Mouse (Mus musculus): Measurements from ENCODE around the gene Reps1. TPM values are rescaled to one million over a fixed set of nuclear protein-coding genes. Genes with fewer than 3 reads are reported as not detected.

Reps1 gene
- polyA plus RNA-seq (2015; fragmentation: Nextera tagmentation; extraction: Ambion mirVana), result 2.7 and 3.0 TPM in 2 replicates

GRCm38 (mm10) chr10:18055696-18056390 lies at the start of gene Reps1:
Reps1 (plus strand) TSS chr10:18055861.
- Histone ChIP-seq H3K4me2 (ENCODE audit: low read depth, low read length) (peak within 1 kb of the TSS; percentile 88), H3K9me3 (replicated peaks; ENCODE audit: control insufficient read depth, low read length) (no peaks in the 10 kb centered on the region), H3K4me3 (ENCODE audit: low read depth, low read length) (peak within 1 kb of the TSS; percentile 84), H3K27ac (ENCODE audit: low read length) (peak within 1 kb of the TSS; percentile 75), H3K27me3 (ENCODE audit: control insufficient read depth, insufficient read depth, low read depth, low read length) (no peaks in the 10 kb centered on the region), H3K36me3 (ENCODE audit: control insufficient read depth, insufficient read depth) (no peaks in the 10 kb centered on the region), H3K9ac (ENCODE audit: low read depth, low read length) (peak within 1 kb of the TSS; percentile 83), H3K4me1 (ENCODE audit: control insufficient read depth, low read depth, low read length) (peaks cover 6% of the 10 kb centered on the region)
- peak; percentile 78 for ATAC-seq (ENCODE audit: low read depth)
- WGBS (ENCODE audit: insufficient replicate concordance), result under 1% methylated on average over 78 of the region's 90 CpGs

DNA sequence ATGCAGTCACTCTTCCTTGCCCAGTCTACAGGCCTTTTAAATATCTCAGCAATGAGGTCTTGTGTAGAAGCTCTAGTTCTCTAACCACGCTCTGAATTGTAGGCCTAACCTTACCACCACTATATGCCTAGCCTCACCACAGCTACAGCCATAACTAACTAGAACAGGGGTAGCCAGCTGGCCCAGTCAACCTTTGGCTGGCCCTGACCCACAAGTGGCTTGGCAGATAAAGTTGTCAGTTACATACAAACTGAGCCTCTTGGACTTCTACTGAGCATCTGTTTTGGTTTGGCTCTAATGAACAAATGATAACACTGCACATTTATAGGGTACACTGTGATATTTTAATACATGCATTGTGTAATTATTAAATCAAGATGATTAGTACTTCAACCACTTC lies 48.9 kb upstream of the Reps1 start:
- Histone ChIP-seq H3K4me3 (ENCODE audit: low read depth, low read length) (no peak overlapping the region), H3K36me3 (ENCODE audit: control insufficient read depth, insufficient read depth) (no peaks in the 10 kb centered on the region), H3K27me3 (ENCODE audit: control insufficient read depth, insufficient read depth, low read depth, low read length) (no peaks in the 10 kb centered on the region), H3K4me1 (ENCODE audit: control insufficient read depth, low read depth, low read length) (no peaks in the 10 kb centered on the region), H3K4me2 (ENCODE audit: low read depth, low read length) (no peak overlapping the region), H3K27ac (ENCODE audit: low read length) (no peak overlapping the region), H3K9me3 (replicated peaks; ENCODE audit: control insufficient read depth, low read length) (no peaks in the 10 kb centered on the region), H3K9ac (ENCODE audit: low read depth, low read length) (no peak overlapping the region)
- ATAC-seq (ENCODE audit: low read depth), result no peak
- 53% methylated on average over 1 of the region's 1 CpGs for WGBS (ENCODE audit: insufficient replicate concordance)

- no peak overlapping the region for H3K27ac ChIP-seq (ENCODE audit: low read length)
- H3K4me2 ChIP-seq (ENCODE audit: low read depth, low read length), result no peak overlapping the region
- WGBS (ENCODE audit: insufficient replicate concordance), result 52% methylated on average over 3 of the region's 3 CpGs
- H3K4me1 ChIP-seq (ENCODE audit: control insufficient read depth, low read depth, low read length), result no peaks in the 10 kb centered on the region
- no peaks in the 10 kb centered on the region for H3K9me3 ChIP-seq (replicated peaks; ENCODE audit: control insufficient read depth, low read length)
- H3K4me3 ChIP-seq (ENCODE audit: low read depth, low read length), result no peak overlapping the region
- H3K36me3 ChIP-seq (ENCODE audit: control insufficient read depth, insufficient read depth), result no peaks in the 10 kb centered on the region
- ATAC-seq (ENCODE audit: low read depth), result no peak
- no peaks in the 10 kb centered on the region for H3K27me3 ChIP-seq (ENCODE audit: control insufficient read depth, insufficient read depth, low read depth, low read length)
- no peak overlapping the region for H3K9ac ChIP-seq (ENCODE audit: low read depth, low read length)
These were observed 48.4 kb upstream of the Reps1 start for GRCm38 (mm10) chr10:18007243-18007642.

DNA sequence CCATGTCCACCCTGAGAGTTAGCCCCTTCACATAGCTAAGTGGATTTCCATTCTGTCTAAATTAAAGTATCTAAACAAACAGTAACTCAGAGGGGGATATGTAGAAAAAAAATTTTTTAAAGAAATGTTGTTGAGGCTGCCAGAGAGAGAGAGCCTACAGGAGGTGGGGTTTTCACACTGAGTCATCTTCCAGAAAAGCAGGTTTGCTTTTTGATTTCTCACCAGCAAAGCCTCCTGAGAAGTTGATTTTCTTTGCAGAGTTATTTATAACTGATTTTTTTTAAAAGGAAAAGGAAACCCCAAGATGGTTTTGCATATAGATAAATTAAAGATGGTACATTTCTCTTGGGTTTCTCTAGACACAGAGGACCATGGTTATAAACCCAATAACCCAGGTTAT lies 47.5 kb upstream of the Reps1 start:
- H3K9me3 ChIP-seq (replicated peaks; ENCODE audit: control insufficient read depth, low read length), result no peaks in the 10 kb centered on the region
- no peak overlapping the region for H3K9ac ChIP-seq (ENCODE audit: low read depth, low read length)
- H3K27me3 ChIP-seq (ENCODE audit: control insufficient read depth, insufficient read depth, low read depth, low read length), result no peaks in the 10 kb centered on the region
- no peak overlapping the region for H3K27ac ChIP-seq (ENCODE audit: low read length)
- H3K4me1 ChIP-seq (ENCODE audit: control insufficient read depth, low read depth, low read length), result no peaks in the 10 kb centered on the region
- H3K4me3 ChIP-seq (ENCODE audit: low read depth, low read length), result no peak overlapping the region
- H3K4me2 ChIP-seq (ENCODE audit: low read depth, low read length), result no peak overlapping the region
- ATAC-seq (ENCODE audit: low read depth), result no peak
- no peaks in the 10 kb centered on the region for H3K36me3 ChIP-seq (ENCODE audit: control insufficient read depth, insufficient read depth)

DNA sequence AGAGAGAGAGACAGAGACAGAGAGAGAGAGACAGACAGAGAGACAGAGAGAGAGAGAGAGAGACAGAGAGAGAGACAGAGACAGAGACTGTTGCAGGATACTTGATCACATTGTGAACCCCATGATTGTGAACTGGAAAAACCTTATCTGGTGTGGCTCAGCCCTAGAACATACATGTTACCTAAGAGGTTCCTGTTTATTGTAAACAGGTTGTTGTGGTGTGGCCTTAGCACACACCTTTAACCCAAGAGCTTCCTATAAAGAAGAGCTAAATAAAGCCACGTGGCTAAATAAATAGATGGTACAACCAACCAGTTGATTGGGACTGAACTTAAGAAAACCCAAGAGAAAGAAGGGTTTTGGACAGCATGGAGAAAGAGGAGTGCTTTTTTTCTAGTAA lies 45.9 kb upstream of the Reps1 start:
- Histone ChIP-seq H3K27me3 (ENCODE audit: control insufficient read depth, insufficient read depth, low read depth, low read length) (no peaks in the 10 kb centered on the region), H3K36me3 (ENCODE audit: control insufficient read depth, insufficient read depth) (no peaks in the 10 kb centered on the region)
- no peak for ATAC-seq (ENCODE audit: low read depth)

DNA sequence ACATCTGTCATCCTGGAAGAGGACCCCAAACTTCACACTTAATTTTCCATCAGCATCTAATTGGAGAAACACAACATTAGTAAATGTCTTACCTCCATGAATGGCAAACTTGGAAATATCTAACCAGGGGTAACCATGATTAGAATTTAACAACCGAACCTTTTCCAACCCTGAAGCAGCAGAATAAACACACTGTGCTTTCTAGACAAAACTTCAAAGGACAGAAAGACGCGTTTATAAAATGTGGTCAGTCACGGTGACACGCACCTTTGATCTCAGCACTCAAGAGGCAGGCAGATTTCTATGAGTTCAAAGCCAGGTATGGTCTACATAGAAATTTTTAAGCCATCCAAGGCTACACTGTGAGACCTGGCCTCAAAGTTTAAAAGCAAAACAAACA lies 43.9 kb upstream of the Reps1 start:
- no peak for ATAC-seq (ENCODE audit: low read depth)
- H3K4me2 ChIP-seq (ENCODE audit: low read depth, low read length), result no peak overlapping the region

More for the DNA sequence above, 45.9 kb upstream of the Reps1 start:
- no peak overlapping the region for H3K27ac ChIP-seq (ENCODE audit: low read length)
- no peaks in the 10 kb centered on the region for H3K9me3 ChIP-seq (replicated peaks; ENCODE audit: control insufficient read depth, low read length)
- no peak overlapping the region for H3K4me3 ChIP-seq (ENCODE audit: low read depth, low read length)
- no peaks in the 10 kb centered on the region for H3K4me1 ChIP-seq (ENCODE audit: control insufficient read depth, low read depth, low read length)
- H3K9ac ChIP-seq (ENCODE audit: low read depth, low read length), result no peak overlapping the region
- no peak overlapping the region for H3K4me2 ChIP-seq (ENCODE audit: low read depth, low read length)
- 51% methylated on average over 1 of the region's 1 CpGs for WGBS (ENCODE audit: insufficient replicate concordance)

GRCm38 (mm10) chr10:18020443-18020842 lies 35.2 kb upstream of the Reps1 start:
- no peaks in the 10 kb centered on the region for H3K9me3 ChIP-seq (replicated peaks; ENCODE audit: control insufficient read depth, low read length)
- ATAC-seq (ENCODE audit: low read depth), result no peak
- WGBS (ENCODE audit: insufficient replicate concordance), result 80% methylated on average over 7 of the region's 7 CpGs

More for the DNA sequence above, 43.9 kb upstream of the Reps1 start:
- H3K4me1 ChIP-seq (ENCODE audit: control insufficient read depth, low read depth, low read length), result no peaks in the 10 kb centered on the region
- H3K27me3 ChIP-seq (ENCODE audit: control insufficient read depth, insufficient read depth, low read depth, low read length), result no peaks in the 10 kb centered on the region
- 75% methylated on average over 5 of the region's 5 CpGs for WGBS (ENCODE audit: insufficient replicate concordance)
- H3K27ac ChIP-seq (ENCODE audit: low read length), result no peak overlapping the region
- H3K4me3 ChIP-seq (ENCODE audit: low read depth, low read length), result no peak overlapping the region
- no peaks in the 10 kb centered on the region for H3K36me3 ChIP-seq (ENCODE audit: control insufficient read depth, insufficient read depth)
- no peak overlapping the region for H3K9ac ChIP-seq (ENCODE audit: low read depth, low read length)
- no peaks in the 10 kb centered on the region for H3K9me3 ChIP-seq (replicated peaks; ENCODE audit: control insufficient read depth, low read length)

DNA sequence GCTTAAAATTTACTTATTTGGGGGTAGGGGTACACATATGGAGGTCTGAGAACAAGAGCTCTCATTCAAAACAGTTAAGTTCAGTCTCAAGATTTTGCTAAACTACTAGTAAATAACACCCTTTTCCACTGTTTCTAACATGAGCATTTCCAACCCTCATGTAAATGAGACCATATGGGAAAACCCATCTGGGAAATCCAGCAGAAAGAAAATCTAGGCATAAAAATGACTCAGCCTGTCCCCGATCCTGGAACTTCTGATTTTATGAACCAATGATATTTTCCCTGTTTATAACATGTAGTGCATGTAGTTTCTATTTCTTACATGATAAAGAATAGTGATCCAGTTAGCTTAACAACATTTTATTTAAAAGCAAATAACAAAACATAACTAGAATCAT lies 34.8 kb upstream of the Reps1 start:
- H3K9ac ChIP-seq (ENCODE audit: low read depth, low read length), result no peak overlapping the region
- no peaks in the 10 kb centered on the region for H3K27me3 ChIP-seq (ENCODE audit: control insufficient read depth, insufficient read depth, low read depth, low read length)
- no peak overlapping the region for H3K27ac ChIP-seq (ENCODE audit: low read length)
- H3K9me3 ChIP-seq (replicated peaks; ENCODE audit: control insufficient read depth, low read length), result no peaks in the 10 kb centered on the region
- WGBS (ENCODE audit: insufficient replicate concordance), result 81% methylated on average over 1 of the region's 1 CpGs
- no peak overlapping the region for H3K4me2 ChIP-seq (ENCODE audit: low read depth, low read length)
- H3K4me3 ChIP-seq (ENCODE audit: low read depth, low read length), result no peak overlapping the region
- no peaks in the 10 kb centered on the region; the same call in 1 of the 2 replicates for H3K36me3 ChIP-seq (ENCODE audit: control insufficient read depth, insufficient read depth)
- ATAC-seq (ENCODE audit: low read depth), result no peak
- peaks cover 4% of the 10 kb centered on the region for H3K4me1 ChIP-seq (ENCODE audit: control insufficient read depth, low read depth, low read length)

More at GRCm38 (mm10) chr10:18020443-18020842, 35.2 kb upstream of the Reps1 start:
- no peak overlapping the region for H3K4me3 ChIP-seq (ENCODE audit: low read depth, low read length)
- H3K4me2 ChIP-seq (ENCODE audit: low read depth, low read length), result no peak overlapping the region
- peaks cover 4% of the 10 kb centered on the region for H3K4me1 ChIP-seq (ENCODE audit: control insufficient read depth, low read depth, low read length)
- no peaks in the 10 kb centered on the region for H3K27me3 ChIP-seq (ENCODE audit: control insufficient read depth, insufficient read depth, low read depth, low read length)
- H3K9ac ChIP-seq (ENCODE audit: low read depth, low read length), result no peak overlapping the region
- no peaks in the 10 kb centered on the region; the same call in 1 of the 2 replicates for H3K36me3 ChIP-seq (ENCODE audit: control insufficient read depth, insufficient read depth)
- H3K27ac ChIP-seq (ENCODE audit: low read length), result no peak overlapping the region

DNA sequence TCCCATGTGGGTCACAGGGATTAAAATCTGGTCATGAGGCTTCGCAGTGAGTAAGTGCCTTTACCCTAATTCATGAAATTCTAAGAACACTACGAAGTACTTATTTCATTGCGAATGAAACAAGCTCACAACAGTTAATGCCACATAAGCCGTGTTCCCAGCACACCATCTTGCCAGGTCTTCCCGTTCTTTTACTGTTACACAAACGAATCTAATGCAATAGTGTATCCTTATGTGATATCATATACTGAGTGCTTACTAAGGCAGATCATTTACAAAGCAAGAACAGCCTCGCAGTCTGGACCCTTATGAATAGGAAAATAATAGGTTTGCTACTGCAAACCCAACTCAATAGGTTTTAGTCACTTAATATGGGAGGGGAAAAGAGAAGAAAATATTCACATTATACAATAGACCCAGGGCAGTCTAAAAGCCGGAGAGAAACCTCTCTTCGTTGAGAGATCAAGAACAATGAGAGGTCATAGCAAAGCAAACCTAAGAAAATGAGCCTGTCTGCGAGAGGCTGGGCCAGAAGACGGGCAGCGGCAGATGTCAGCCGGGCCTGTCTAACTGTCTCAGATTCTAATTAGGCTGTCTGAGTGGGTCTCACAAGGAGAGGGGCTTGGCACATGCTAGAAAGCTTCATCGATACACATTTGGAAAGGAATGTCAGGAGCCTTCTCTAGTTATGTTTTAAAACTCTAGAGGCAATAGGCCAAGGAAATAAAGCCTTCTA lies 33.9 kb upstream of the Reps1 start:
- H3K36me3 ChIP-seq (ENCODE audit: control insufficient read depth, insufficient read depth), result no peaks in the 10 kb centered on the region; the same call in 1 of the 2 replicates
- 39% methylated on average over 14 of the region's 14 CpGs for WGBS (ENCODE audit: insufficient replicate concordance)
- peaks cover 4% of the 10 kb centered on the region for H3K4me1 ChIP-seq (ENCODE audit: control insufficient read depth, low read depth, low read length)
- H3K9ac ChIP-seq (ENCODE audit: low read depth, low read length), result peak overlapping the region; percentile 59
- no peaks in the 10 kb centered on the region for H3K9me3 ChIP-seq (replicated peaks; ENCODE audit: control insufficient read depth, low read length)
- peak overlapping the region; percentile 63 for H3K4me3 ChIP-seq (ENCODE audit: low read depth, low read length)
- H3K4me2 ChIP-seq (ENCODE audit: low read depth, low read length), result peak overlapping the region; percentile 69
- ATAC-seq (ENCODE audit: low read depth), result no peak
- H3K27ac ChIP-seq (ENCODE audit: low read length), result no peak overlapping the region
- H3K27me3 ChIP-seq (ENCODE audit: control insufficient read depth, insufficient read depth, low read depth, low read length), result no peaks in the 10 kb centered on the region
